Mouse (Mus musculus): ENCODE measurements around the gene Cdk9.

DNA sequence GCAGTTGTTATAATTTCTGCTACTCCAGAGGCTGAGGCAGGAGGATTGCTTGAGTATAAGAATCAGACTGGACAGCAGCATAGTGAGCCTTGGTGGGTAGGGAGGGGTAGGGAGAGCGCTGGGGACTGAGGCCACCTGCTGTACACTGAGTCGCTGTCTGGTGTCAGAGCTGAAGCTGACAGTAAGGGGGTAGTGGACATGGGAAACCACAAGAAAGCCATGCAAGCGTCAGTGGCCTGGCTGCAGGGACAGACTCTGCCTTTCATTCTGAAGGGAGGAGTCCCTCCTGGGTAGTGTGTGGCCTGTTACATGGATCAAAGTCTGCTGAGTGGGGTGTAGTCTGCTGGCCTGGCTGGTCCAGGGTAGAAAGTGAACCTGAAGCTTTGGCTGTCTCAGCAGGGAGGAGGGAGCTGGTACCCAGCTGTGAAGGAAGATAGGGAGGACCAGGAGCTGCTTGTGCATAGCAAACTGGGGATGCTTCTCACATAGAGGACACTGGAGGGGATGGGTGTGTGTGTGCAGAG is 23.5 kb upstream of the Cdk9 start:
- TF ChIP-seq CTCF (IDR thresholded peaks at IDR 0.05; ENCODE audit: low read depth) (no peak), EP300 (IDR thresholded peaks at IDR 0.05; ENCODE audit: low read depth) (no peak)

Measured in heart, postnatal 0 days (tissue).